In genomic region chr16:97462481-97463181, GRCm38 (mm10) we compare ENCODE assay signal across 8 mouse cellular contexts. TPM values are rescaled to one million over a fixed set of nuclear protein-coding genes. Genes with fewer than 3 reads are reported as not detected.
DNase-seq lines count a peak whose midpoint lies in the region; ATAC-seq and TF ChIP-seq lines count a peak whose summit lies in the region.

Gene Mx1, minus strand, starts transcription at chr16:97462907.

- no peak for TF ChIP-seq CTCF in liver, adult 2 months (IDR thresholded peaks at IDR 0.05; ENCODE audit: low read depth, low read length)
- no peak for TF ChIP-seq CTCF in bone marrow macrophage, adult 2 months (IDR thresholded peaks at IDR 0.05; ENCODE audit: low read depth, low read length)

- H3K36me3 ChIP-seq in liver, adult 2 months (ENCODE audit: control insufficient read depth, insufficient read depth, low read length) = no peaks in the 10 kb centered on the region
- H3K36me3 ChIP-seq in intestine, embryonic 16.5 days (ENCODE audit: control insufficient read depth, insufficient read depth, low read length) = no peaks in the 10 kb centered on the region

- no peak within 1 kb of the TSS for H3K4me3 ChIP-seq in liver, adult 2 months (ENCODE audit: insufficient read depth, low read depth, low read length)
- no peak within 1 kb of the TSS for H3K4me3 ChIP-seq in bone marrow macrophage, adult 2 months (ENCODE audit: insufficient read depth, low read length)
- no peak within 1 kb of the TSS for H3K4me3 ChIP-seq in intestine, embryonic 16.5 days (ENCODE audit: low read length)

- no peak within 1 kb of the TSS for H3K4me2 ChIP-seq in intestine, embryonic 16.5 days (ENCODE audit: low read depth, low read length)

- peak; percentile 72; the same call in 1 of the 2 replicates for ATAC-seq in intestine, embryonic 16.5 days
- ATAC-seq in neutrophil, adult 5-6 weeks (ENCODE audit: extremely low read depth, insufficient number of reproducible peaks, low FRiP score, poor library complexity, severe bottlenecking) = peak; percentile 55

- TF ChIP-seq POLR2A in liver, adult 2 months (IDR thresholded peaks at IDR 0.05; ENCODE audit: extremely low read depth, insufficient read depth, low read length) = no peak
- no peak for TF ChIP-seq POLR2A in bone marrow macrophage, adult 2 months (IDR thresholded peaks at IDR 0.05; ENCODE audit: borderline replicate concordance, low read depth, low read length)

- no peaks in the 10 kb centered on the region for H3K79me2 ChIP-seq in liver, adult 2 months (ENCODE audit: control insufficient read depth, insufficient read depth, low read length)

- peaks cover 7% of the 10 kb centered on the region for H3K4me1 ChIP-seq in liver, adult 2 months (ENCODE audit: control insufficient read depth, insufficient read depth, low read length)
- peaks cover 6% of the 10 kb centered on the region; the same call in 1 of the 2 replicates for H3K4me1 ChIP-seq in bone marrow macrophage, adult 2 months (ENCODE audit: control insufficient read depth, insufficient read depth, low read length)
- H3K4me1 ChIP-seq in intestine, embryonic 16.5 days (ENCODE audit: control insufficient read depth, insufficient read depth, low read length) = peaks cover 7% of the 10 kb centered on the region

- DNase-seq in liver, adult 2 months (ENCODE audit: extremely low read depth, low read depth, low spot score) = peak; percentile 25
- no peak for DNase-seq in liver
- DNase-seq in layer of hippocampus, adult 11-12 months (ENCODE audit: low spot score) = no peak
- DNase-seq in kidney, adult 18-20 months = no peak
- no peak for DNase-seq in right cerebral cortex, adult 2 months (ENCODE audit: low spot score in 2 of 2)

- H3K9ac ChIP-seq in liver, adult 2 months (ENCODE audit: low read depth, low read length) = no peak within 1 kb of the TSS
- H3K9ac ChIP-seq in intestine, embryonic 16.5 days (ENCODE audit: low read depth, low read length) = no peak within 1 kb of the TSS

- no peaks in the 10 kb centered on the region for H3K27me3 ChIP-seq in liver, adult 2 months (ENCODE audit: control insufficient read depth, insufficient read depth, low read length)
- no peaks in the 10 kb centered on the region for H3K27me3 ChIP-seq in intestine, embryonic 16.5 days (replicated peaks; ENCODE audit: control insufficient read depth, insufficient read depth, low read length)

- H3K9me3 ChIP-seq in intestine, embryonic 16.5 days (ENCODE audit: control insufficient read depth, low read length) = no peaks in the 10 kb centered on the region

- 33% methylated on average over 4 of the region's 4 CpGs for WGBS in liver, adult 2 months
- 30% methylated on average over 4 of the region's 4 CpGs for WGBS in intestine, embryonic 16.5 days

- no peak within 1 kb of the TSS for H3K27ac ChIP-seq in liver, adult 2 months (replicated peaks; ENCODE audit: insufficient read depth, low read depth, low read length)
- H3K27ac ChIP-seq in bone marrow macrophage, adult 2 months (ENCODE audit: insufficient read depth, low read depth, low read length) = no peak within 1 kb of the TSS
- no peak within 1 kb of the TSS for H3K27ac ChIP-seq in intestine, embryonic 16.5 days (ENCODE audit: low read length)

RNA-seq across cellular contexts. Expression of gene Mx1, which starts in this region (rescaled TPM):
- 1.7 and 2.3 TPM in 2 replicates for total RNA-seq in liver, adult 2 months (2014; rRNA removed)
- polyA plus RNA-seq in liver, adult 2 months (2012; rRNA removed) = 0.39 and 1.4 TPM in 2 replicates
- 24.2 and 32.2 TPM in 2 replicates for polyA plus RNA-seq in bone marrow macrophage, adult 2 months (2012; ENCODE audit: insufficient read depth, insufficient read length, missing spikeins)
- 0.18 and 0.38 TPM in 2 replicates for polyA plus RNA-seq in intestine, embryonic 16.5 days (2015; fragmentation: Nextera tagmentation; extraction: Ambion mirVana)
- total RNA-seq in neutrophil, adult 5-6 weeks (2017) = 26.3 and 36.7 TPM in 2 replicates

Comparison
In these comparisons a context has a peak if more than half of its experiments do, and no peak if none do; other contexts are left out.
1. RNA of gene Mx1 (polyA plus RNA-seq): 24.2 to 32.2 TPM in bone marrow macrophage, adult 2 months; 0.39 to 1.4 TPM in liver, adult 2 months and 0.18 to 0.38 TPM in intestine, embryonic 16.5 days; every median in the first group is over 10 times any median in the second.
2. Peak in ATAC-seq in intestine, embryonic 16.5 days; RNA of the gene not detected or under 1 TPM.